19 mouse cellular contexts compared by ENCODE assay signal in the genomic region with DNA sequence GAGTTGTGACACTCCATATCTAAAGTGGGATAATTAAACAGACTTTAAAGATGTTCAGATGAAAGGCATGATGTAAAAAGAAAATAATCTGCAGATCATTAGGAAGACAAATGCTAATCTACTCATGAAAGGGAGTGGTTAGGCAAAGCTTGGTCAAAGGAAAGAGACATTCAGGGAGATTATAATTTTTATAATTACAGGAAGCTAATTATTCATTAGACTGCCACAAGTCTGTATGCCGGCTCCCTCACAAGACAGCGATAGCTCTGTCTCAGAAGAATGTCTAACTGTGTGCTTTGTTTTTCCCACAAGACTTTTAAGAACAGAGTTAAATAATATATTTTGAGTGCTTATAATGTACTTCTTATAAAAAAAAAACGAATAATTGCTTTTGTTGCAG.
"Had no signal": no experiment of that assay in that cellular context is flagged by ENCODE, and none has a peak within 500 bp of the region (broad histone marks: within the 10 kb centered on the region; RNA-seq: fewer than 3 reads in every experiment).

No protein-coding gene starts in this region.

- H3K4me1 ChIP-seq: limb, embryonic 10.5 days; limb, embryonic 13.5 days; liver, embryonic 12.5 days; liver, embryonic 15.5 days; lung, embryonic 15.5 days; megakaryocyte, embryonic 14.5 days; stomach, embryonic 15.5 days had no signal

- H3K27ac ChIP-seq: limb, embryonic 10.5 days; limb, embryonic 13.5 days; liver, embryonic 12.5 days; liver, embryonic 15.5 days; lung, embryonic 15.5 days; midbrain, embryonic 10.5 days; stomach, embryonic 15.5 days had no signal

- H3K4me2 ChIP-seq: limb, embryonic 13.5 days; liver, embryonic 12.5 days; liver, embryonic 15.5 days; lung, embryonic 15.5 days; stomach, embryonic 15.5 days had no signal

- H3K27me3 ChIP-seq: limb, embryonic 13.5 days; liver, embryonic 12.5 days; liver, embryonic 15.5 days; lung, embryonic 15.5 days; megakaryocyte, embryonic 14.5 days; stomach, embryonic 15.5 days had no signal

- H3K4me3 ChIP-seq: limb, embryonic 10.5 days; limb, embryonic 13.5 days; liver, embryonic 12.5 days; liver, embryonic 15.5 days; lung, embryonic 15.5 days; megakaryocyte, embryonic 14.5 days; midbrain, embryonic 10.5 days; stomach, embryonic 15.5 days had no signal

- ATAC-seq: liver, embryonic 12.5 days had no signal

- H3K36me3 ChIP-seq: limb, embryonic 10.5 days; limb, embryonic 13.5 days; liver, embryonic 12.5 days; liver, embryonic 15.5 days; lung, embryonic 15.5 days; midbrain, embryonic 10.5 days; stomach, embryonic 15.5 days had no signal

- H3K9me3 ChIP-seq: limb, embryonic 10.5 days; limb, embryonic 13.5 days; liver, embryonic 12.5 days; liver, embryonic 15.5 days; lung, embryonic 15.5 days; megakaryocyte, embryonic 14.5 days; midbrain, embryonic 10.5 days; stomach, embryonic 15.5 days had no signal

- DNase-seq: kidney, adult 2 months; kidney, postnatal 14 days; kidney, postnatal 4 days; liver; lung, adult 18-20 months; lung, postnatal 10 days; lung, postnatal 36 days; right cerebral cortex, postnatal 25 days; spleen, adult 18-20 months; thymus, adult 18-20 months; thymus, postnatal 36 days had no signal

- H3K9ac ChIP-seq: limb, embryonic 13.5 days; liver, embryonic 12.5 days; liver, embryonic 15.5 days; lung, embryonic 15.5 days; stomach, embryonic 15.5 days had no signal
